Mouse (Mus musculus) ES-E14 (cell line): ENCODE data around the gene Fhad1.

ENCODE experiments used
- HCFC1 ChIP-seq: IDR thresholded peaks from 2 replicates; pipeline ENCODE4 v1.6.1; 2012; ENCODE audit warnings: low read length, inconsistent platforms, borderline replicate concordance; ENCODE audit not compliant: insufficient read depth
- MAFK ChIP-seq: IDR thresholded peaks from 2 replicates; pipeline ENCODE4 v1.6.1; 2014; ENCODE audit warnings: mild to moderate bottlenecking, low read depth, low read length, inconsistent platforms; ENCODE audit not compliant: insufficient read depth
- ZNF384 ChIP-seq: IDR thresholded peaks from 2 replicates; pipeline ENCODE4 v1.6.1; 2012; ENCODE audit warnings: low read depth, low read length, inconsistent platforms

- TF ChIP-seq ZNF384 (no peak), MAFK (no peak), HCFC1 (no peak)
Observed at GRCm38 (mm10) chr4:141958188-141958587, 56.7 kb downstream of the Fhad1 start.
